Mouse (Mus musculus) neural tube, embryonic 14.5 days (tissue): ENCODE results near the gene Dmap1. TPM values are rescaled to one million over a fixed set of nuclear protein-coding genes. Genes with fewer than 3 reads are reported as not detected.

Experiments
- ATAC-seq: fragments of 200-750 bp; cut with Nextera tagmentation; 2 replicates; pipeline ENCODE4 v1.8.0; 2017; ENCODE audit warnings: low read depth, mild to moderate bottlenecking, moderate TSS enrichment, moderate library complexity
- H3K27ac ChIP-seq: fragments of 300-500 bp; sonication (generic); 2 replicates; pipeline ENCODE4 v1.5.1; 2014; ENCODE audit warnings: low read depth, mild to moderate bottlenecking, control low read depth, low read length, moderate library complexity, mixed read lengths
- H3K27me3 ChIP-seq: fragments of 300-500 bp; sonication (generic); 2 replicates; pipeline ENCODE4 v1.6.1; 2014; ENCODE audit warnings: low read length; ENCODE audit not compliant: control insufficient read depth, insufficient read depth
- H3K36me3 ChIP-seq: fragments of 300-500 bp; sonication (generic); 2 replicates; pipeline ENCODE4 v1.6.1; 2014; ENCODE audit warnings: low read length, mixed read lengths; ENCODE audit not compliant: control insufficient read depth, insufficient read depth
- H3K4me1 ChIP-seq: fragments of 300-500 bp; sonication (generic); 2 replicates; pipeline ENCODE4 v1.6.1; 2014; ENCODE audit warnings: low read length; ENCODE audit not compliant: control insufficient read depth, insufficient read depth
- H3K4me2 ChIP-seq: fragments of 300-500 bp; sonication (generic); 2 replicates; pipeline ENCODE4 v1.6.1; 2014; ENCODE audit warnings: mild to moderate bottlenecking, low read depth, low read length, control low read depth
- H3K4me3 ChIP-seq: fragments of 300-500 bp; sonication (generic); 2 replicates; pipeline ENCODE4 v1.5.1; 2014; ENCODE audit warnings: low read depth, low read length, control low read depth, mixed read lengths
- H3K9ac ChIP-seq: fragments of 300-500 bp; sonication (generic); replicated peaks from 2 replicates; pipeline ENCODE4 v1.6.1; 2014; ENCODE audit warnings: low read depth, mild to moderate bottlenecking, control low read depth, low read length, mixed read lengths
- H3K9me3 ChIP-seq: fragments of 300-500 bp; sonication (generic); 2 replicates; pipeline ENCODE4 v1.6.1; 2016; ENCODE audit warnings: low read length; ENCODE audit not compliant: control insufficient read depth
- WGBS: fragments of 180-500 bp; shearing (Covaris S2); extraction: QIAGEN DNeasy Blood & Tissue Kit; methylation state at CpG from one replicate; pipeline ENCODE4 v1.1.7; 2014; 5-methylcytosine and 5-hydroxymethylcytosine counted together
- polyA plus RNA-seq: library from polyadenylated mRNA; unstranded; fragments of >200 nt; fragmentation: Nextera tagmentation; extraction: Ambion mirVana; gene quantifications from 2 replicates; pipeline ENCODE4 v1.2.1, GENCODE M21; 2014

The Dmap1 gene
- polyA plus RNA-seq, 1 experiment from 2014 or later: 87.5 TPM

- Histone ChIP-seq H3K4me3 (no peak overlapping the region), H3K36me3 (no peaks in the 10 kb centered on the region), H3K27ac (no peak overlapping the region), H3K9me3 (no peaks in the 10 kb centered on the region), H3K4me2 (no peak overlapping the region), H3K9ac (no peak overlapping the region), H3K4me1 (peaks cover 12% of the 10 kb centered on the region), H3K27me3 (no peaks in the 10 kb centered on the region)
- 84% methylated on average over 4 of the region's 4 CpGs for WGBS
- ATAC-seq: no peak
Observed at GRCm38 (mm10) chr4:117636152-117636551, 45.9 kb downstream of the Dmap1 start.

DNA sequence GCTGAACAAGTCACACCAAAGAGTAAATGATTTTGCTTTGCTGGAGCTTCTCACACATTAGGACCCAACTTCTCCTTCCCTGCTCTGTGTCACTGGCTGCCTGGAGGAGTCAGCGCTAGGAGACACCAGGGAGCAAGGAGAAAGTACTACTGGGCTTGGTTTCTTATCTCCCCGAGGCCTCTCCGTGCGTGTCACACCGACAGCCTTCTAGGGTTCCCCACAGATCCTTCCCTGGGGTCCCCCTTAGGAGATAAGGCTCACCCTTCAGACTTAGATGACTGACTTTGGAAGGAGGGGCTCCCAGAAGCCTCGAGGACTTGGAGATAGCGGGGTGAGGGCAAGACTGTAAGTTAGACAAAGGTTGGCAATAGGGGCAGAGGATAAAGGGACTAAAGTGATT, 47.4 kb downstream of the Dmap1 start:
- Histone ChIP-seq H3K4me1 (peaks cover 21% of the 10 kb centered on the region), H3K4me2 (no peak overlapping the region), H3K36me3 (no peaks in the 10 kb centered on the region), H3K4me3 (no peak overlapping the region), H3K9ac (no peak overlapping the region), H3K27ac (no peak overlapping the region), H3K27me3 (no peaks in the 10 kb centered on the region), H3K9me3 (no peaks in the 10 kb centered on the region)
- no peak for ATAC-seq
- 97% methylated on average over 7 of the region's 7 CpGs for WGBS

DNA sequence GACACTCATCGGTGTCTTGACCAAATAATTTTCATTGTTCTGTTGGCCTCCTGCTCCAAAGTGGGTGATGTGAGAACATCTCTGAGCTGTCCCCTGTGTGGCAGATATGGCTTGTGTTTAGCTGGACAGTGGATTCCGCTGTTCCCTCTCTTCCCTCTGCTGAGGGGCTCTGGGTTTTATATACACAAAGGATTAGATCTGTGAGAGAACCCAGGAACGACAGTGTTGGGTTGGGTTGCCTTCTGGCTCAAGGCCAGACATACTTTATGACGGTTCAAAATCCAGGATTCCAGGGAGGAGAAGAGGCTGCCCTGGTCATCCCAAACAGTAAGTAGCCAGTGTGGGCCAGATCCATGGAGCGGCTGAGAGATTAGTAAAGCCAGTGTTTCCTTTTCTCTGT, 48.5 kb downstream of the Dmap1 start:
- WGBS: 78% methylated on average over 5 of the region's 5 CpGs
- Histone ChIP-seq H3K27ac (no peak overlapping the region), H3K4me1 (peaks cover 29% of the 10 kb centered on the region), H3K36me3 (no peaks in the 10 kb centered on the region), H3K4me3 (no peak overlapping the region), H3K9me3 (no peaks in the 10 kb centered on the region), H3K9ac (no peak overlapping the region), H3K27me3 (no peaks in the 10 kb centered on the region), H3K4me2 (no peak overlapping the region)
- ATAC-seq: no peak

- peaks cover 20% of the 10 kb centered on the region for H3K4me1 ChIP-seq
- H3K27me3 ChIP-seq: no peaks in the 10 kb centered on the region
- no peak overlapping the region for H3K9ac ChIP-seq
- H3K4me2 ChIP-seq: no peak overlapping the region
- H3K4me3 ChIP-seq: no peak overlapping the region
- no peaks in the 10 kb centered on the region for H3K36me3 ChIP-seq
- peak overlapping the region; percentile 55; the same call in 1 of the 2 replicates for H3K27ac ChIP-seq
- H3K9me3 ChIP-seq: no peaks in the 10 kb centered on the region
- WGBS: 29% methylated on average over 6 of the region's 6 CpGs
- ATAC-seq: peak; percentile 93
Observed at GRCm38 (mm10) chr4:117630053-117630670, 51.9 kb downstream of the Dmap1 start.

DNA sequence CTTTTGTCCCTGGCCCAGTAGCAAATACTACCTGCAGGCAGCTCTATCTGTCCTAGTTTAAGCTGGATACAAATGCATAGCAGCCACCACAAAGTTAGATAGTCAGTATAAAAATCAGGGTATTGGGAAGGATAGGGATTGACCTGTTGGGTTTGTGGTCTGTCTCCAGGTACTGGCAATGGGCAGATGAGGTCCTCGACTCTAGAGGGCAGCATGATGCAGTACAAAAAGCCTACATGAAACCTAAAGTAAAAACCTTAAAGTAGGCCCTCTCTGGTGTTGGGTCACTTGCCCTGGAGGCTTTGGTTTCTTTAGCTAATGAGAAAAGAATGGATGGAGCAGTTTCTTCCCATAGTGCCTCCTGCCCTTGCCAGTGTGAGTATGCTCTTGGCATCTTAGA, 53.6 kb downstream of the Dmap1 start:
- WGBS: 52% methylated on average over 1 of the region's 1 CpGs
- Histone ChIP-seq H3K9ac (no peak overlapping the region), H3K9me3 (no peaks in the 10 kb centered on the region), H3K36me3 (no peaks in the 10 kb centered on the region), H3K4me2 (no peak overlapping the region), H3K4me3 (no peak overlapping the region), H3K27ac (no peak overlapping the region; the same call in 1 of the 2 replicates), H3K27me3 (no peaks in the 10 kb centered on the region), H3K4me1 (peaks cover 28% of the 10 kb centered on the region)
- ATAC-seq: no peak

Other genes with a start within 250 kb of the Dmap1 start
- gene Rnf220, start 185.2 kb downstream of the Dmap1 start, polyA plus RNA-seq: 73.4 and 83.9 TPM in 2 replicates
- 210 and 291 TPM in 2 replicates for gene Eri3, start 131.9 kb downstream of the Dmap1 start, polyA plus RNA-seq
- gene Gm12845, start 42.1 kb upstream of the Dmap1 start, polyA plus RNA-seq: not detected in 2 replicates
- gene Klf17, start 83.4 kb upstream of the Dmap1 start, polyA plus RNA-seq: not detected in 2 replicates
- gene Slc6a9, start 152.2 kb upstream of the Dmap1 start, polyA plus RNA-seq: 32.7 and 42.9 TPM in 2 replicates
- 1.4 and 2.6 TPM in 2 replicates for gene Ccdc24, start 190.3 kb upstream of the Dmap1 start, polyA plus RNA-seq
- gene B4galt2, start 201.2 kb upstream of the Dmap1 start, polyA plus RNA-seq: 68.7 and 73.6 TPM in 2 replicates
- 578 and 652 TPM in 2 replicates for gene Atp6v0b, start 205.1 kb upstream of the Dmap1 start, polyA plus RNA-seq
- 21.5 and 22.9 TPM in 2 replicates for gene Dph2, start 209.8 kb upstream of the Dmap1 start, polyA plus RNA-seq
- gene Ipo13, start 232.7 kb upstream of the Dmap1 start, polyA plus RNA-seq: 61.7 and 65.7 TPM in 2 replicates
- 0.84 and 1.3 TPM in 2 replicates for gene Artn, start 247.5 kb upstream of the Dmap1 start, polyA plus RNA-seq